Mouse (Mus musculus): ENCODE measurements around the gene Ceacam19. TPM values are rescaled to one million over a fixed set of nuclear protein-coding genes. Genes with fewer than 3 reads are reported as not detected.

Gene Ceacam19
- polyA plus RNA-seq, 1 experiment: 0.30 TPM

- TF ChIP-seq CTCF (IDR thresholded peaks at IDR 0.05; ENCODE audit: borderline replicate concordance, control insufficient read depth, extremely low read depth, insufficient read depth, low read length, poor library complexity) (no peak), POLR2A (IDR thresholded peaks at IDR 0.05; ENCODE audit: control insufficient read depth, extremely low read depth, insufficient read depth, low read length, poor library complexity) (no peak)
- WGBS: 84% methylated on average over 9 of the region's 9 CpGs
- no peak for DNase-seq
- Histone ChIP-seq H3K27me3 (ENCODE audit: control insufficient read depth, insufficient read depth, low read length) (no peaks in the 10 kb centered on the region), H3K4me3 (ENCODE audit: control insufficient read depth, insufficient read depth, low read length) (no peak overlapping the region), H3K27ac (ENCODE audit: control insufficient read depth, insufficient read depth, low read length) (no peak overlapping the region), H3K4me1 (replicated peaks; ENCODE audit: control insufficient read depth, insufficient read depth, low read length) (peaks cover 13% of the 10 kb centered on the region), H3K36me3 (ENCODE audit: control insufficient read depth, insufficient read depth, low read length) (no peaks in the 10 kb centered on the region)
These were observed 55.9 kb downstream of the Ceacam19 start for GRCm38 (mm10) chr7:19831837-19832236.

GRCm38 (mm10) chr7:19830682-19831156 lies 57.0 kb downstream of the Ceacam19 start:
- H3K27me3 ChIP-seq (ENCODE audit: control insufficient read depth, insufficient read depth, low read length): no peaks in the 10 kb centered on the region
- peaks cover 10% of the 10 kb centered on the region for H3K4me1 ChIP-seq (replicated peaks; ENCODE audit: control insufficient read depth, insufficient read depth, low read length)
- H3K27ac ChIP-seq (ENCODE audit: control insufficient read depth, insufficient read depth, low read length): no peak overlapping the region
- no peaks in the 10 kb centered on the region for H3K36me3 ChIP-seq (ENCODE audit: control insufficient read depth, insufficient read depth, low read length)
- no peak for DNase-seq
- no peak overlapping the region for H3K4me3 ChIP-seq (ENCODE audit: control insufficient read depth, insufficient read depth, low read length)
- TF ChIP-seq POLR2A (IDR thresholded peaks at IDR 0.05; ENCODE audit: control insufficient read depth, extremely low read depth, insufficient read depth, low read length, poor library complexity): no peak
- no peak for TF ChIP-seq CTCF (IDR thresholded peaks at IDR 0.05; ENCODE audit: borderline replicate concordance, control insufficient read depth, extremely low read depth, insufficient read depth, low read length, poor library complexity)
- WGBS: 21% methylated on average over 13 of the region's 13 CpGs

DNA sequence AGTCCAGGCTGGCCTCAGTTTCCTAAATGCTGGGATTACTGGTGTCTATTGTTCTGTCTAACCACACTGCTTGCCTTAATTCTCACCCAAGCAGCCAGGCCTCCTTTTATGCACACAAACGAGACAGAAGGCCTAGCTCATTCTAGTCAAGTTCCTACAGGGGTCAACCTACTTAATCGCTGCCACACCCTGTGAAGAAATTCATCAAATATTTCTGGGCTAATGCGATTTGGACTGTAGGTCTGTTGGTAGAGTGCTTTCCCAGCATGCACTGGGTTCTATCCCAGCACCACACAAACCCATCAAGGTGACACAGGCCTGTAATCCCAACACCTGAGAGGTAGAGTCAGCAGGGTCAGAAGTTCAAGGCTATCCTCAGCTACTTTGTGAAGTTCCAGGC lies 58.1 kb downstream of the Ceacam19 start:
- Histone ChIP-seq H3K4me3 (ENCODE audit: control insufficient read depth, insufficient read depth, low read length) (no peak overlapping the region), H3K27ac (ENCODE audit: control insufficient read depth, insufficient read depth, low read length) (no peak overlapping the region), H3K27me3 (ENCODE audit: control insufficient read depth, insufficient read depth, low read length) (no peaks in the 10 kb centered on the region), H3K4me1 (replicated peaks; ENCODE audit: control insufficient read depth, insufficient read depth, low read length) (peaks cover 11% of the 10 kb centered on the region), H3K36me3 (ENCODE audit: control insufficient read depth, insufficient read depth, low read length) (no peaks in the 10 kb centered on the region)
- DNase-seq: no peak
- WGBS: 95% methylated on average over 3 of the region's 3 CpGs
- no peak for TF ChIP-seq CTCF (IDR thresholded peaks at IDR 0.05; ENCODE audit: borderline replicate concordance, control insufficient read depth, extremely low read depth, insufficient read depth, low read length, poor library complexity)
- no peak for TF ChIP-seq POLR2A (IDR thresholded peaks at IDR 0.05; ENCODE audit: control insufficient read depth, extremely low read depth, insufficient read depth, low read length, poor library complexity)

GRCm38 (mm10) chr7:19826756-19827155 lies 61.0 kb downstream of the Ceacam19 start:
- Histone ChIP-seq H3K27ac (ENCODE audit: control insufficient read depth, insufficient read depth, low read length) (no peak overlapping the region), H3K4me3 (ENCODE audit: control insufficient read depth, insufficient read depth, low read length) (no peak overlapping the region), H3K4me1 (replicated peaks; ENCODE audit: control insufficient read depth, insufficient read depth, low read length) (peaks cover 27% of the 10 kb centered on the region), H3K36me3 (ENCODE audit: control insufficient read depth, insufficient read depth, low read length) (no peaks in the 10 kb centered on the region), H3K27me3 (ENCODE audit: control insufficient read depth, insufficient read depth, low read length) (peaks cover 6% of the 10 kb centered on the region; the same call in 1 of the 2 replicates)
- no peak for DNase-seq
- WGBS: 81% methylated on average over 6 of the region's 6 CpGs
- TF ChIP-seq POLR2A (IDR thresholded peaks at IDR 0.05; ENCODE audit: control insufficient read depth, extremely low read depth, insufficient read depth, low read length, poor library complexity) (no peak), CTCF (IDR thresholded peaks at IDR 0.05; ENCODE audit: borderline replicate concordance, control insufficient read depth, extremely low read depth, insufficient read depth, low read length, poor library complexity) (no peak)

Other genes with a start within 250 kb of the Ceacam19 start
- gene Clptm1, start 222.9 kb downstream of the Ceacam19 start, polyA plus RNA-seq (2012; rRNA removed): 136 and 142 TPM in 2 replicates
- gene Apoc2, start 210.0 kb downstream of the Ceacam19 start, polyA plus RNA-seq (2012; rRNA removed): 6.7 and 7.1 TPM in 2 replicates
- gene Gm44805, start 206.5 kb downstream of the Ceacam19 start, polyA plus RNA-seq (2012; rRNA removed): not detected in 2 replicates
- gene Apoc4, start 206.5 kb downstream of the Ceacam19 start, polyA plus RNA-seq (2012; rRNA removed): 1.5 and 6.2 TPM in 2 replicates
- gene Apoc1, start 195.3 kb downstream of the Ceacam19 start, polyA plus RNA-seq (2012; rRNA removed): 24.8 and 38.0 TPM in 2 replicates
- 1,583 and 2,086 TPM in 2 replicates for gene Apoe, start 188.8 kb downstream of the Ceacam19 start, polyA plus RNA-seq (2012; rRNA removed)
- gene Tomm40, start 172.5 kb downstream of the Ceacam19 start, polyA plus RNA-seq (2012; rRNA removed): 109 and 120 TPM in 2 replicates
- gene Nectin2, start 137.5 kb downstream of the Ceacam19 start, polyA plus RNA-seq (2012; rRNA removed): 10.0 and 11.4 TPM in 2 replicates
- 36.4 and 55.5 TPM in 2 replicates for gene Bcam, start 116.9 kb downstream of the Ceacam19 start, polyA plus RNA-seq (2012; rRNA removed)
- gene Cblc, start 91.2 kb downstream of the Ceacam19 start, polyA plus RNA-seq (2012; rRNA removed): 2.4 and 2.8 TPM in 2 replicates
- gene Bcl3, start 65.2 kb downstream of the Ceacam19 start, polyA plus RNA-seq (2012; rRNA removed): 54.4 and 67.2 TPM in 2 replicates
- 0.36 and 0.57 TPM in 2 replicates for gene Gm19345, start 36.0 kb downstream of the Ceacam19 start, polyA plus RNA-seq (2012; rRNA removed)
- 3.3 and 3.9 TPM in 2 replicates for gene Ceacam16, start 26.7 kb downstream of the Ceacam19 start, polyA plus RNA-seq (2012; rRNA removed)
- 74.9 and 82.4 TPM in 2 replicates for gene Pvr, start 33.2 kb upstream of the Ceacam19 start, polyA plus RNA-seq (2012; rRNA removed)
- 17.3 and 22.4 TPM in 2 replicates for gene Igsf23, start 62.8 kb upstream of the Ceacam19 start, polyA plus RNA-seq (2012; rRNA removed)
- gene Ceacam20, start 77.4 kb upstream of the Ceacam19 start, polyA plus RNA-seq (2012; rRNA removed): 0.49 and 0.57 TPM in 2 replicates
- gene Nlrp9b, start 103.5 kb upstream of the Ceacam19 start, polyA plus RNA-seq (2012; rRNA removed): 0.03 TPM in 1 of 2 replicates, not detected in the other
- gene Vmn1r91, start 211.7 kb upstream of the Ceacam19 start, polyA plus RNA-seq (2012; rRNA removed): not detected in 2 replicates
- not detected in 2 replicates for gene Gm16442, start 234.6 kb upstream of the Ceacam19 start, polyA plus RNA-seq (2012; rRNA removed)

All from thymus, adult 2 months (tissue).